Mouse (Mus musculus): ENCODE measurements around the gene Aftph.

Gene Aftph

DNA sequence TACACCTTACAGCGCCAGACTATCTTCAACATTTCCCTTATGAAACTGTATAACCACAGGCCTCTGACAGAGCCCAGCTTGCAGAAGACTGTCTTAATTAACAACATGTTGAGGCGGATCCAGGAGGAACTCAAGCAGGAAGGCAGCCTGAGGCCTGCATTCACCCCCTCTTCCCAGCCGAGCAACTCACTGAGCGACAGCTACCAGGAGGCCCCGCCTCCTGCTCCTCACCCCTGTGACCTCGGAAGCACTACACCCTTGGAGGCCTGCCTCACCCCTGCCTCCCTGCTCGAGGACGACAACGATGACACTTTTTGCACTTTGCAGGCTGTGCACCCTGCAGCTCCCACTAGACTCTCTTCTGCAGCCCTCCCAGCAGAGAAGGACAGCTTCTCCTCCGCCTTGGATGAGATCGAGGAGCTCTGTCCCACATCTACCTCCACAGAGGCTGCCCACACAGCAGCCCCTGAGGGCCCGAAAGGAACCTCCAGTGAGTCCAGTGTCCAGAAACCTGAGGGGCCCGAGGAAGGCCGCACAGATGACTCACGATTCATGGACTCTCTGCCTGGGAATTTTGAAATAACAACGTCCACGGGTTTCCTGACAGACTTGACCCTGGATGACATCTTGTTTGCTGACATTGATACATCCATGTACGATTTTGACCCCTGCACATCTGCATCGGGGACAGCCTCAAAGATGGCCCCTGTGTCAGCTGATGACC, 93.3 kb downstream of the Aftph start:
- DNase-seq (ENCODE audit: low read depth, low spot score) = no peak

DNA sequence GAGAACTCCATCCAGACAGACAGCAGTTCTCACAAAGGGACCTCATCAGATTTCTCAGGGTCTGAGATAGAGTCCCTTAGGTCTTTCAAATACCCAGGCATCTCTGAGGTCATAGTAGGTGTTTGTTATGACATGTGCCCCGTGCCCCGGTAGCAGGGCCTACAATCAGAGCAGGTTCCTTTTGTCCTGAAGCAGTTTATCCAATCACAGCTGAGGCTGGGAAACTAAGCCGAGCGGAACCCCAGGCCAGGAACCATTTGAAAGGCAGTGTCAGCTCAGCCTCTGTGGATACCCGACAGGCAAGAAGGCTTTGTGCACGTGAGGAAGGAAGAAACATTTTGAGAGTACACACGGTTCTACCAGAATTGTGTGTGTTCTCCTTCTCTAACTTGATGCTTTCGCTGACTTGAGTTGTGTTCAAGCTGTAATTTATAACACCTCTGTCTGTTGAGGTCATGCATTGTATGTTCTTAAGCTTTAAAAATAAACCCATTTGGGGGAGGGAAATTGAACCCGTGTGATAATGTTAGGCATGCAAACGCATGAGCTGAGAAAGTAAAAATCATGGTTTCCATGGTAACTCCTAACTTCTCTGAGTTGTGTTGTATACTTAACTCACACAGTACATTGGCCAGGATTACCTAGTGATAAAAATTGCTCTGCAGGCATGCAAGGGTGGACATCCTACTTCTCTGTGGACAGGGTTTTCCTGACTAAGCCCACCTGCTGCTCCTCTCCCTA, 94.2 kb downstream of the Aftph start:
- no peak for DNase-seq (ENCODE audit: low read depth, low spot score)

DNA sequence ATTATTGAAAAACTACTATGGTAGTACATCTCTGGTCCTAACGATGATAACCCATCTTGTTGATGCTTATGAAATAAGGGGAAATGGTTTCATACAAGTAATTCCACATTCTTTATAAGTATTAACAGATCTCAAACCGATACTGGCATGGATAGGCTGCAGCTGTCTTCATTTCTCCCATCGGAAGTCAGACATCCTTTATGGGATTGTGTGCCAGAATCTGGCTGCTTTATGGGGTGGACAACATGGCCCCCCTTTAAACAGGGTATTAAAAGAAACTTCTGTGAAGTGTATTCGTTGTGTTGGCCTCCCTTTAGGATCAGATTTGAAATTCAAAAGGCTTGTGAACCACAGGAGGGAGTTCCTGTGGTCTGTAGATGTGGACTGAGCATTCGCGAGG, 95.2 kb downstream of the Aftph start:
- no peak for DNase-seq (ENCODE audit: low read depth, low spot score)

DNA sequence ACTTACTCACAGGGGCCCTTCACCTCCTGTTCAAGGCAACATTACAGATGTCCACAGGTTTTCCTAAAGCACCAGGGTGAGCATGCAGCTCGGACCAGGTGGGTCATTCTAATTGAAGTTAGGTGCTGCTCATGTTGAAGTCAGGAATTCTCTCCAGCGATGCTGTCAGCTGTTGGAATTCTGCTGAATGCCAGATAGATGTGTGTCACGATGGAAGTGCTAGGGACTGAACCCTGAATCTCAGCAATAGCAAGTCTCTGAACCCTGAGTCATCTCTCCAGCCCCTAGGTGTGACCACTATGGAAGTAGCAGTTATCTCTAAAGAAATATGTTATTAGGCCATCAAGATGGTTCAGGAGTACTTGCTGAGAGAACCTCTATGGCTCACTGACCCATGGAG, 95.9 kb downstream of the Aftph start:
- DNase-seq (ENCODE audit: low read depth, low spot score) = no peak

DNA sequence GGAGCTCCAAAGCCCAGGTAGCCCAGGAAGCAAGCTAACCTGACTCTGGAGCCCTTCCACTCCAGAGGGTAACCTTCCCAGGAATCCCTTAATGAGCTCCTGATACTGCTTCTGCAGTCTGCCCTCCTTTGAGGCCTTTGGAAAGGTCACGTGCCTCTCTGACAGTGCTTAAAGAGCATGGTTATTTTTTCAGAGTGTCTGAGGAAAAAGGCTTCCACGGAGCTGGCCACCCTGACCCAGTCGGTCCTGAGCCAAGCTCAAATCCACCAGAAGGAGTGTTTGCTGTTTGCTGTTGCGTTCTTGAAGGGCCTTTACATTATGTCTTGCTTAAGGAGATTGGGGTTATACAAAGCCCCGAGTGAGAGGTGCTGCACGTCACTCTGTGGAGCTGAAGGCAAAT, 96.5 kb downstream of the Aftph start:
- no peak for DNase-seq (ENCODE audit: low read depth, low spot score)

DNA sequence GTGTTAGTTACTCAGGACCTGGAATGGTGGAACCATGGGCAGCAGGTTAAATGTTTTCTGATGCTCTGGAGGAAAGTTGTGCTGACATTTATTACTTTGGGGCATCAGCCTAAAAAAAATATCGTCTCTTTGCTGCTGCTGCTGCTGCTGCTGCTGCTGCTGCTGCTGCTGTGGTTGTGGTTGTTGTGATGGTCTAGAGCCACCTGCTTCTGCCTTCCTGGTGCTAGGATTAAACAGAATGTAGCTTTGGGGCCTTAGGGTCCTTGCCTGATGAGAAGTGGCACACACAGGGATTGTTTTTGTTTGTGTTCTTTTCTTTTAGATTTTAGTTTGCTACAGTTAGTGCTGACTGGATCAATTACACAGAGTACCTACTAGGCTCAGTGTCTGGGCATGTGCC, 97.2 kb downstream of the Aftph start:
- no peak for DNase-seq (ENCODE audit: low read depth, low spot score)

DNA sequence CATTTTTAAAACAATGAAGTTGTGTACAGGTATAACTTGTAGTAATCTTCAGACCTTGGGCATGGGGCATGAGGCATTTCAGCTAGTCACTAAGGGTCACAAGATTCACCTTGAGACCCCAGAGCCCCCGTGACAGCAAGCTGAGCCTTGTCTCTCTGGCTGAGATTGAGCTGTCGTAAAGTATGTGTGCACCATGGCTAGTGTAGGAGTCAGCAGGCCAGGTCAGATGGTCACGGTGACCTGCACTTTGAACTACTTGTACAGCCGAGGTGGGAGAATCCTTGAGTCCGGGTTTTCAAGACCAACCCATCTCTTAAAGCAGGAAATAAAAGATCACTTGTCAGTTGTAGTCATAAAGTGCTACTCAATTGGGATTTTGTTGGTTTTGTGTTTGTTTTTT, 98.2 kb downstream of the Aftph start:
- DNase-seq (ENCODE audit: low read depth, low spot score) = no peak

DNA sequence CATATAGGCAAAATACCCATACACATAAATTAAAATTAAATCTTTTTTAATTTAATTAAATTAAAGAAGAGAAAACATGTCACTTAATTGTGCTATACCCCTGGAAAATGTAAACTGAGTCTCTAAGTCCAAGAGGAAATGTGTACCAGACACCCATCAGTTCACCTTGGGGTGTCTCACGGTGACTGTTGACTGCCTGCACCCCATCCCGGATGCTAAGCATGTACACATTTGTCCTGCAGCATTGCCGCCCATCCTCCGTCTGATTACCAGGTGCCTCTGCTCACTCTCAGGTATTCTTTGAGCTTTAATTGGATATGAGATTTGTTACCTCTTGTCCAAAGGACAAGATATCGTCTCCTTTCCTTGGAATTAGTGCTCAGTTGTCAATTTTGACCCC, 99.1 kb downstream of the Aftph start:
- DNase-seq (ENCODE audit: low read depth, low spot score) = no peak

DNA sequence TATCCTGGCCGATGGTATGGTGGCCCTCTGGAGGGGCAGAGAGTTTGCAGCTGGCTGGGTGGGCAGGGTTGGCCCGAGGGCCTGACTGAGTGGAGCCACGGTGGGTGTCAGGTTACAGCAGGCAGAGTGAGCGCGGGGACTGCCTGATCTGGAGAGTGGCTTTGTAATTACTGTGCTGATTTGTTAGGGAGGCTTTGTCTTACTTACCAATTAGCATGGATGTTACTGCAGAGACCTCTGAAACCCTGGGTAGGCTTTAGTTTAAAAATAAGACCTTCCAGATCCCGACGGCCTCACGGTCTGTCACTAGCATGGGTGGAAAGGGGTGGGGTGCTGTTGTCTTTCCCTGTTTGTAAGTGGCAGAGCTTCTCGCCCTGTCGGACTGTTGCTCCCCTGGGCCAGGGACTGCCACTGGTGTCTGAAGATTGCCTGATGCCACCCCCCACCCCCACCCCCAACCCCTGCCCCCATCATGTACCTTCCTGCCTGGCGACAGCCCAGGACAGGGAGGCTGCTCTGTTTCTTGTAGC, 101.4 kb downstream of the Aftph start:
- no peak for DNase-seq (ENCODE audit: low read depth, low spot score)

DNA sequence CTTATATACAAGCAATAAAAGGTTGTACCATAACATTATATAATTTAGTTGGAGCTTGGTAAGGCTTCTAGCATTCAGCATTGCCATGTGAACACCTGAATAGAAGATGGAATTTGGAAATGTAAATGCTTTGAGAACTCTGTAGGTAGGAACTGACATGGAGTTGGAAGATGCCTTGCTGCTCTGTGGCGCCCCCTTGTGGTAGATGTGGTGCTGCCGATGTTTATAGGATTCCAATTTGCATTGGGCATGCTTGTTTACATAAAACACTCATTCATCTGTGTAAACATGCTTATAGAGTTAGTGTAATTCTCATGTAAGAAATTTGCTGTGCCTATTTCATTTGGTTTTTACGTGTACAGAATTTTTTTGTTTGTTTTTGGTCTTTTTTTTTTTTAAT, 102.5 kb downstream of the Aftph start:
- DNase-seq (ENCODE audit: low read depth, low spot score) = no peak

DNA sequence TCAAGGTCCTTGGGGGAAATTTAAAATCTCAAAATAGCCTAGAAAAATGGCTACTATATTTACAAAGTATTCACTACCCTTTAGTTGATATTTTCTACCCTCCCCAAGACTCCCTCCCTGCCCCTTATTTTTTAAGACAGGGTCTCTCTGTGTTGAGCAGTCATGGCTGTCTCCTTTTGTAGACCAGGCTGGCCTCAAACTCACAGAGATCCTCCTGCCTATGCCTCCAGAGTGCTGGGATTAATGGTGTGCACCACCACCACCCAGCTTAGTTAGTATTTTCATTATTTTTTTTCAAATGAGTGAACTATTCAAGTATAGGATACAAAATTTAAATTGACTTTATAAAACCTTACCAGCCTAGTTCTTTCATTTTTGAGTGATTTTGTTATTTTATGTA, 104.3 kb downstream of the Aftph start:
- DNase-seq (ENCODE audit: low read depth, low spot score) = no peak

DNA sequence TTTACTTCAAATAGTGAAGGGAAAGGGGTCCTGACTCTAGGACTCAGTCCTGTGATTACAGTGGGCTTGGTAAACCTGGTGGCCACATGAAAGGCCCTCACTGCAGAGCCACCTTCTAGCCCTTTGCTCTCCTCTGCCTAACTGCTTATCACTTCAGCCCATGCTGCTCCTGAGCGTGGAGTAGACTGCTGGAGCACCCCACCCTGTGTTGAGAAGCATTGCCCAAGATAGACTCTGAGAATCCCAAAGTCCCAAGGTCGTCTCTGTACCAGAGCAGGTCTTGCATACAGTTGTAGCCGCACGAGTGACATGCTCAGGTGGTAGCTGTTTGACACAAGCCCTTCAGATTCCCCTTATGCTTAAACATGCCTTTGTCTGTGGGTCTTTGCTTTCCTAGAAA, 105.3 kb downstream of the Aftph start:
- DNase-seq (ENCODE audit: low read depth, low spot score) = no peak

DNA sequence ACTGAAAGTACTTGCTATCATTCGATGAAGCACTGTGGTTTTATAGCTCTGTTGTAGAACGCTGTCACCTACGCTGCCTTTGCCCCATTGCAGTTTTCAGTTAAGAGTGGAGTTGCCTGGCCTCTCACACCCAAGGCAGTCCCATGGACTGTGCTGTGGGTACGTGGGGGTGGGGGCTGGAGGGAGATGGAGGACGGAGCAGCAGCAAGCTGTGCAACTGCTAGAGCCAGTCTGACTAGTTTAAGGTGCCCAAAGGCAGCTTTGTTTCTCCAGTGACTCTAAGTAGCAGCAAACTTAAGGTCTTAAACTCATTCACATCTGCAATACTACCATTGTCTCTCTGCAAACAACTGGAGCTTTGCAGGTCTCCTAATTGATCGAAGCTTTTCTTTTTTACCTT, 105.7 kb downstream of the Aftph start:
- no peak for DNase-seq (ENCODE audit: low read depth, low spot score)
